Mouse (Mus musculus): Measurements from ENCODE around the gene Slc25a40. TPM values are rescaled to one million over a fixed set of nuclear protein-coding genes. Genes with fewer than 3 reads are reported as not detected.

Slc25a40 gene
- 1 to 10 TPM; 4.0 to 7.9 TPM for total RNA-seq (2023)

GRCm38 (mm10) chr5:8422157-8422931 lies at the start of gene Slc25a40, which contains the start of gene Dbf4:
Gene Slc25a40 (plus strand): TSS chr5:8422850.
Gene Dbf4 (minus strand): TSS chr5:8422716.

Other genes starting within 250 kb of the Slc25a40 start
- gene Adam22, start 54.7 kb upstream of the Slc25a40 start, total RNA-seq (2023), result under 1 TPM; 0.18 to 0.42 TPM
- gene Dbf4, start 134 bp upstream of the Slc25a40 start, total RNA-seq (2023), result 10 to 100 TPM; 35.2 to 36.3 TPM
- gene Rundc3b, start 200.1 kb downstream of the Slc25a40 start, total RNA-seq (2023), result under 1 TPM in 1 of 2 experiments, not detected in 1; 0.11 TPM
- under 1 TPM; 0.09 to 0.11 TPM for gene Abcb1a, start 237.2 kb downstream of the Slc25a40 start, total RNA-seq (2023)